Mouse (Mus musculus) erythroid progenitor cell, adult 5-6 weeks (primary cell): ENCODE measurements around the gene Mthfr. TPM values are rescaled to one million over a fixed set of nuclear protein-coding genes. Genes with fewer than 3 reads are reported as not detected.

Source experiments
- ATAC-seq: replicated peaks from 2 replicates; pipeline ENCODE4 v1.8.0; 2016; ENCODE audit warnings: moderate number of reproducible peaks, mild to moderate bottlenecking, moderate TSS enrichment, inconsistent platforms; ENCODE audit not compliant: poor library complexity, low FRiP score, severe bottlenecking
- total RNA-seq, 2 experiments: library from RNA; stranded (forward) in 1 of 2; stranded (reverse) in 1 of 2; fragments of 150-400 nt in 1 of 2; fragments of 186-747, 209-891 nt in 1 of 2; gene quantifications; 2 replicates each; pipeline versions ENCODE4 v1.2.3 to v1.2.4; 2015 to 2017; ENCODE audit warnings: low replicate concordance in 2 of 2

Gene Mthfr
- total RNA-seq, 2 experiments from 2014 or later = 2.0 to 8.0 TPM

- ATAC-seq = no peak
Measured at GRCm38 (mm10) chr4:148085131-148085906, 46.4 kb downstream of the Mthfr start.

- no peak for ATAC-seq
Measured at GRCm38 (mm10) chr4:148085907-148086305, 47.0 kb downstream of the Mthfr start.

- peak; percentile 4; the same call in 1 of the 2 replicates for ATAC-seq
Measured at GRCm38 (mm10) chr4:148087091-148087906, 48.4 kb downstream of the Mthfr start.

GRCm38 (mm10) chr4:148087907-148088527, 49.1 kb downstream of the Mthfr start, which contains the start of gene Agtrap:
TSS of gene Agtrap (minus strand) at chr4:148088031.
- ATAC-seq = peak; percentile 94

GRCm38 (mm10) chr4:148089166-148089565, 50.3 kb downstream of the Mthfr start:
- ATAC-seq = no peak

GRCm38 (mm10) chr4:148091181-148091580, 52.3 kb downstream of the Mthfr start:
- no peak for ATAC-seq

- ATAC-seq = no peak
Measured at GRCm38 (mm10) chr4:148092551-148093271, 53.8 kb downstream of the Mthfr start.

GRCm38 (mm10) chr4:148094161-148094560, 55.3 kb downstream of the Mthfr start:
- ATAC-seq = no peak

GRCm38 (mm10) chr4:148095081-148095480, 56.2 kb downstream of the Mthfr start:
- no peak for ATAC-seq

GRCm38 (mm10) chr4:148097936-148098335, 59.1 kb downstream of the Mthfr start:
- ATAC-seq = no peak

GRCm38 (mm10) chr4:148098666-148099065, 59.8 kb downstream of the Mthfr start:
- no peak for ATAC-seq

GRCm38 (mm10) chr4:148101801-148102527, 63.1 kb downstream of the Mthfr start:
- ATAC-seq = no peak

- no peak for ATAC-seq
Measured at GRCm38 (mm10) chr4:148104146-148104545, 65.3 kb downstream of the Mthfr start.

- no peak for ATAC-seq
Measured at GRCm38 (mm10) chr4:148107621-148108291, 68.9 kb downstream of the Mthfr start.

GRCm38 (mm10) chr4:148108565-148109100, 69.8 kb downstream of the Mthfr start:
- no peak for ATAC-seq
